Mouse (Mus musculus) forebrain, embryonic 13.5 days (tissue): ENCODE results near the gene Gatad2a. TPM values are rescaled to one million over a fixed set of nuclear protein-coding genes. Genes with fewer than 3 reads are reported as not detected.
"Not testable (repeated sequence)": the region's sequence is repeated elsewhere in the genome, so short reads cannot be mapped to it uniquely, and the experiment has no call there.

Source experiments
- ATAC-seq: fragments of 200-750 bp; cut with Nextera tagmentation; 2 replicates; pipeline ENCODE4 v1.8.0; 2017
- H3K27ac ChIP-seq: fragments of 300-500 bp; sonication (generic); 2 replicates; pipeline ENCODE4 v1.5.1; 2015; ENCODE audit warnings: inconsistent platforms, mild to moderate bottlenecking, moderate library complexity
- H3K27me3 ChIP-seq: fragments of 300-500 bp; sonication (generic); 2 replicates; pipeline ENCODE4 v1.6.1; 2015; ENCODE audit warnings: mild to moderate bottlenecking, inconsistent platforms
- H3K36me3 ChIP-seq: fragments of 300-500 bp; sonication (generic); 2 replicates; pipeline ENCODE4 v1.6.1; 2015; ENCODE audit warnings: mild to moderate bottlenecking, inconsistent platforms; ENCODE audit not compliant: poor library complexity, severe bottlenecking
- H3K4me1 ChIP-seq: fragments of 300-500 bp; sonication (generic); 2 replicates; pipeline ENCODE4 v1.6.1; 2015; ENCODE audit warnings: inconsistent platforms
- H3K4me2 ChIP-seq: fragments of 300-500 bp; sonication (generic); 2 replicates; pipeline ENCODE4 v1.6.1; 2015; ENCODE audit warnings: inconsistent platforms, mild to moderate bottlenecking, moderate library complexity
- H3K4me3 ChIP-seq: fragments of 300-500 bp; sonication (generic); 2 replicates; pipeline ENCODE4 v1.5.1; 2015; ENCODE audit warnings: mild to moderate bottlenecking, inconsistent platforms
- H3K9ac ChIP-seq: fragments of 300-500 bp; sonication (generic); 2 replicates; pipeline ENCODE4 v1.6.1; 2015; ENCODE audit warnings: mild to moderate bottlenecking, inconsistent platforms
- H3K9me3 ChIP-seq: fragments of 300-500 bp; sonication (generic); replicated peaks from 2 replicates; pipeline ENCODE4 v1.6.1; 2016; ENCODE audit warnings: inconsistent platforms
- WGBS: fragments of 180-500 bp; shearing (Covaris S2); methylation state at CpG from one replicate; pipeline ENCODE4 v1.1.7; 2015; 5-methylcytosine and 5-hydroxymethylcytosine counted together
- polyA plus RNA-seq: library from polyadenylated mRNA; unstranded; fragments of >200 nt; fragmentation: Nextera tagmentation; extraction: Ambion mirVana; gene quantifications from 2 replicates; pipeline ENCODE4 v1.2.1, GENCODE M21; 2015

Gene Gatad2a
- polyA plus RNA-seq, 1 experiment from 2014 or later: 29.5 TPM

GRCm38 (mm10) chr8:70010796-70011195 is 14.6 kb upstream of the Gatad2a start:
- H3K27ac ChIP-seq, H3K36me3 ChIP-seq, H3K9ac ChIP-seq, ATAC-seq, H3K4me3 ChIP-seq, H3K27me3 ChIP-seq, H3K9me3 ChIP-seq, H3K4me2 ChIP-seq, H3K4me1 ChIP-seq: not testable (repeated sequence)
- 90% methylated on average over 14 of the region's 14 CpGs for WGBS

GRCm38 (mm10) chr8:70005178-70005577 is 9.0 kb upstream of the Gatad2a start:
- Histone ChIP-seq H3K4me3 (no peak overlapping the region), H3K4me1 (0 out of 2 replicates have a peak, but pooled peaks cover 5% of the 10 kb centered on the region), H3K4me2 (no peak overlapping the region), H3K27ac (no peak overlapping the region), H3K9ac (no peak overlapping the region), H3K27me3 (0 out of 2 replicates have a peak, but pooled peaks cover 2% of the 10 kb centered on the region), H3K9me3 (no peaks in the 10 kb centered on the region), H3K36me3 (no peaks in the 10 kb centered on the region)
- no peak for ATAC-seq
- WGBS: 56% methylated on average over 2 of the region's 2 CpGs

DNA sequence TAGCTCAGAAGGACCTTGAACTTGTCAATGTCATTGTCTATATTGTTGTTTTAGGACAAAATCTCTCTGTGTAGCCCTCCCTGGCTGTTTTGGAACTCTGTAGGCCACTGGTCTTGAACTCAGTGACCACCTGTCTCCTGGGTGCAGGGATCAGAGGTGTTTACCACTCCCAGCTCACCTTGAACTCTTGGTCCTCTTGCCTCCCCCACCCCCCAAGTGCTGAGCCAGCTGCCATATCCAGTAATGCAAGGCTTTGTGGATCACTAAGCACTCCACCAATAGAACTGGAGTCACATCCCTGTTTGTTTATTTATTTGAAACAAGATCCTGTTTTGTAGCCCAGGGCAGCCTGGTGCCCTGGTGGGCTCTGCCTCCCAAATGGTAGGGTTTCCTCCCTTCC is 8.2 kb upstream of the Gatad2a start:
- Histone ChIP-seq H3K4me3 (no peak overlapping the region), H3K4me1 (0 out of 2 replicates have a peak, but pooled peaks cover 5% of the 10 kb centered on the region), H3K36me3 (no peaks in the 10 kb centered on the region)

DNA sequence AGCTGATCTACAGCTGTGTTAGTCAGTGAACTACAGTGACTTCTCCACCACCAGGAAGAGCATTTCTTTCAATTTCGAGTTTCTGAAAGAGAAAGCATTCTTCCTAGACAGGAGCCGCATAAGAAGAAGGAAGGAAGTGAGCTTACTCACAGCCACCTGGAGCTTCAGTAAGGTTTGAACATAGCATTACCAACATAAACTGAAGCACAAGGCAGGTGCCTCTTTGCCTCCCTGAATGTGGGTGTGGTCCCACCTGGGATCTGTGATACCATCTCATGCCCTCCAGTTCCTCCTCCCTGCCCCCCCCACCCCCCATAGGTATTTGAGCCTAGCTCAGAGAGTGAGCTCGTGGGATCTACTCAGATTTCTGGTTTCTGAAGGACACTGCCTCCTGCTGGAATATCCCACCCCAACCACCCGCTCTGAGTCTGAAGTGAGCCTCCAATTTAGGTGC is 7.0 kb upstream of the Gatad2a start:
- ATAC-seq: no peak
- 50% methylated on average over 4 of the region's 4 CpGs for WGBS
- Histone ChIP-seq H3K4me1 (0 out of 2 replicates have a peak, but pooled peaks cover 5% of the 10 kb centered on the region), H3K9ac (no peak overlapping the region), H3K4me3 (no peak overlapping the region), H3K27me3 (0 out of 2 replicates have a peak, but pooled peaks cover 7% of the 10 kb centered on the region), H3K36me3 (no peaks in the 10 kb centered on the region), H3K4me2 (no peak overlapping the region), H3K9me3 (no peaks in the 10 kb centered on the region), H3K27ac (no peak overlapping the region)

More for the DNA sequence above, 8.2 kb upstream of the Gatad2a start:
- Histone ChIP-seq H3K9me3 (no peaks in the 10 kb centered on the region), H3K4me2 (no peak overlapping the region), H3K27me3 (0 out of 2 replicates have a peak, but pooled peaks cover 4% of the 10 kb centered on the region), H3K9ac (no peak overlapping the region), H3K27ac (no peak overlapping the region)
- ATAC-seq: no peak

DNA sequence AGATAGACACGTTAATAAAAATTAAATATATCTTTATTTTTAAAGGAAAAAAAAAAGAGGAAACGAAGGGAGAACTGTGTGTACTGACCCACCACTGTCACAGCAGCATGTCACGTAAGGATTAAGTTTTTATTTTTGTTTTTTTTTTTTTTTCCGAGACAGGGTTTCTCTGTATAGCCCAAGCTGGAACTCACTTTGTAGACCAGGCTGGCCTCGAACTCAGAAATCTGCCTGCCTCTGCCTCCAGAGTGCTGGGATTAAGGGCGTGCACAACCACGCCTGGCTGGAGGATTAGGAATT is 5.7 kb upstream of the Gatad2a start:
- H3K36me3 ChIP-seq, H3K4me1 ChIP-seq, H3K27ac ChIP-seq, H3K4me2 ChIP-seq, ATAC-seq, H3K27me3 ChIP-seq, H3K9ac ChIP-seq, H3K9me3 ChIP-seq, H3K4me3 ChIP-seq: not testable (repeated sequence)
- 45% methylated on average over 7 of the region's 7 CpGs for WGBS

- Histone ChIP-seq H3K27me3 (0 out of 2 replicates have a peak, but pooled peaks cover 7% of the 10 kb centered on the region), H3K9me3 (no peaks in the 10 kb centered on the region), H3K4me2 (peak overlapping the region; percentile 8; the same call in 1 of the 2 replicates), H3K27ac (no peak overlapping the region), H3K4me1 (peaks cover 11% of the 10 kb centered on the region; the same call in 1 of the 2 replicates), H3K4me3 (no peak overlapping the region), H3K36me3 (no peaks in the 10 kb centered on the region), H3K9ac (no peak overlapping the region)
- WGBS: 5% methylated on average over 16 of the region's 16 CpGs
- ATAC-seq: no peak
Observed at GRCm38 (mm10) chr8:70001176-70001891, 5.2 kb upstream of the Gatad2a start.

GRCm38 (mm10) chr8:70000226-70000625 is 4.0 kb upstream of the Gatad2a start:
- ATAC-seq: no peak
- Histone ChIP-seq H3K9me3 (no peaks in the 10 kb centered on the region), H3K4me1 (peaks cover 15% of the 10 kb centered on the region), H3K36me3 (no peaks in the 10 kb centered on the region), H3K9ac (no peak overlapping the region), H3K27ac (no peak overlapping the region), H3K4me2 (no peak overlapping the region), H3K4me3 (no peak overlapping the region), H3K27me3 (0 out of 2 replicates have a peak, but pooled peaks cover 7% of the 10 kb centered on the region)
- 83% methylated on average over 2 of the region's 2 CpGs for WGBS

GRCm38 (mm10) chr8:69999236-69999635 is 3.1 kb upstream of the Gatad2a start:
- no peak overlapping the region for H3K4me3 ChIP-seq
- no peak overlapping the region for H3K4me2 ChIP-seq
- H3K9ac ChIP-seq: no peak overlapping the region
- no peaks in the 10 kb centered on the region for H3K36me3 ChIP-seq
- H3K4me1 ChIP-seq: peaks cover 25% of the 10 kb centered on the region
- no peaks in the 10 kb centered on the region for H3K9me3 ChIP-seq
- no peak for ATAC-seq
- WGBS: 87% methylated on average over 4 of the region's 4 CpGs
- no peak overlapping the region for H3K27ac ChIP-seq
- H3K27me3 ChIP-seq: 0 out of 2 replicates have a peak, but pooled peaks cover 7% of the 10 kb centered on the region

DNA sequence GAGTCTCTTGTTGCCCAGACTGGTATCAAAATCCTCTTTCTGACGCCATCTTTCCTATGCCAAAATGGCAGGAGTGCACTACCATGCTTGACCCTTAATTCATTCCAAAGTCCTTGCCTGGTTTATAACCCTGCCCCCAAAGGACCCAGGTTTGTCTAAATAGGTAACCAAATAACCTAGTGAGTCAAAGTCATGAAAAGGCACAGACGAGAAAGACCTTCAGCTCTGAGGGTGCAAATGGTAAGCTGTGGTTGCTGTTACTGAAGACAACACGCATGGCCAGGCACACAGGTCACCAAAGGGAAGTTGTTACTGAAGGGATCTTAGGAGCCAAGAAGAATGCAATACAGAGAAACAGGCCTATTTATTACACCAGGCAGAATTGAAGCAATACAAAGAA is 2.5 kb upstream of the Gatad2a start:
- H3K4me2 ChIP-seq: no peak overlapping the region
- ATAC-seq: no peak
- peaks cover 28% of the 10 kb centered on the region for H3K4me1 ChIP-seq
- no peak overlapping the region for H3K9ac ChIP-seq
- H3K27me3 ChIP-seq: 0 out of 2 replicates have a peak, but pooled peaks cover 7% of the 10 kb centered on the region
- H3K9me3 ChIP-seq: no peaks in the 10 kb centered on the region
- no peak overlapping the region for H3K27ac ChIP-seq
- no peaks in the 10 kb centered on the region for H3K36me3 ChIP-seq
- H3K4me3 ChIP-seq: no peak overlapping the region
- 91% methylated on average over 3 of the region's 3 CpGs for WGBS

GRCm38 (mm10) chr8:69996589-69997285 is 553 bp upstream of the Gatad2a start:
- WGBS: 3% methylated on average over 35 of the region's 35 CpGs
- no peak overlapping the region; the same call in 1 of the 2 replicates for H3K27ac ChIP-seq
- no peak for ATAC-seq

DNA sequence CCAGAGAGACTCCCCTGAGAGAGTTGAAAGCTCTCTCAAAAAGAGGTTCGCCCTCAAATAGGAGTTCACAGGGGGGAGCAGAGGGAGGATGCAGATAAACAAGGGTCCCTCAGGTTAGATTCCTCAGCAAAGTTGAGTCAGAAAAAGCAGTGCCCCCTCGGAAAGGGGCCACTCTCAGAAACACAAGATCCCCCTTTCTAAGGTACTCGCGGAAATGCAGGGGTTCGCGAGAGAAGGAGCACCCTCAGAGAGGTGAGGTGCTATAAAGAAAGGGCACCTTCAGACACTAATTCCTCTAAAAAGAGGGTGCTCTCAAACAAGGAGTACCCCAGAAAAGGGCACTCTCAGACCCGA is 785 bp downstream of the Gatad2a start:
- Histone ChIP-seq H3K36me3 (peaks cover 8% of the 10 kb centered on the region), H3K4me2 (peak overlapping the region; percentile 93), H3K27me3 (0 out of 2 replicates have a peak, but pooled peaks cover 4% of the 10 kb centered on the region), H3K4me3 (peak overlapping the region; percentile 91), H3K9ac (peak overlapping the region; percentile 87), H3K4me1 (peaks cover 23% of the 10 kb centered on the region), H3K27ac (peak overlapping the region; percentile 89), H3K9me3 (no peaks in the 10 kb centered on the region)
- WGBS: under 1% methylated on average over 7 of the region's 7 CpGs
- no peak for ATAC-seq

More at GRCm38 (mm10) chr8:69996589-69997285, 553 bp upstream of the Gatad2a start:
- Histone ChIP-seq H3K9ac (peak overlapping the region; percentile 79), H3K4me1 (peaks cover 28% of the 10 kb centered on the region), H3K9me3 (no peaks in the 10 kb centered on the region), H3K27me3 (0 out of 2 replicates have a peak, but pooled peaks cover 4% of the 10 kb centered on the region), H3K4me2 (peak overlapping the region; percentile 93), H3K36me3 (peaks cover 8% of the 10 kb centered on the region), H3K4me3 (peak overlapping the region; percentile 91)

DNA sequence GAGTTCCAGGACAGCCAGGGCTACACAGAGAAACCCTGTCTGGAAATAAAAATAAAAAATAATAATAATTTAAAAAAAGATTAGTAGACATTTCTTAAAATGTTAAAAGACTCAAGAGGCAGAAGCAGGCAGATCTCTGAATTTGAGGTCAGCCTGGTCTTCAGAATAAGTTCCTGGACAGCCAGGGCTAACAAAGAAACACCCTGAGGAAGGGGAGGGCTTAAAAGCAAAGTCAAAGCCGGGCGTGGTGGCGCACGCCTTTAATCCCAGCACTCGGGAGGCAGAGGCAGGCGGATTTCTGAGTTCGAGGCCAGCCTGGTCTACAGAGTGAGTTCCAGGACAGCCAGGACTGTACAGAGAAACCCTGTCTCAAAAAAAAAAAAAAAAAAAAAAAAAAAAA is 7.2 kb downstream of the Gatad2a start:
- H3K27me3 ChIP-seq, H3K4me2 ChIP-seq, H3K27ac ChIP-seq, H3K4me1 ChIP-seq, H3K9ac ChIP-seq, H3K4me3 ChIP-seq, ATAC-seq, H3K36me3 ChIP-seq, H3K9me3 ChIP-seq: not testable (repeated sequence)
- 96% methylated on average over 7 of the region's 7 CpGs for WGBS
